Mouse (Mus musculus): ENCODE data around the gene Ubl4b. TPM values are rescaled to one million over a fixed set of nuclear protein-coding genes. Genes with fewer than 3 reads are reported as not detected.

Ubl4b gene
- polyA plus RNA-seq, 1 experiment from 2014 or later: not detected

DNA sequence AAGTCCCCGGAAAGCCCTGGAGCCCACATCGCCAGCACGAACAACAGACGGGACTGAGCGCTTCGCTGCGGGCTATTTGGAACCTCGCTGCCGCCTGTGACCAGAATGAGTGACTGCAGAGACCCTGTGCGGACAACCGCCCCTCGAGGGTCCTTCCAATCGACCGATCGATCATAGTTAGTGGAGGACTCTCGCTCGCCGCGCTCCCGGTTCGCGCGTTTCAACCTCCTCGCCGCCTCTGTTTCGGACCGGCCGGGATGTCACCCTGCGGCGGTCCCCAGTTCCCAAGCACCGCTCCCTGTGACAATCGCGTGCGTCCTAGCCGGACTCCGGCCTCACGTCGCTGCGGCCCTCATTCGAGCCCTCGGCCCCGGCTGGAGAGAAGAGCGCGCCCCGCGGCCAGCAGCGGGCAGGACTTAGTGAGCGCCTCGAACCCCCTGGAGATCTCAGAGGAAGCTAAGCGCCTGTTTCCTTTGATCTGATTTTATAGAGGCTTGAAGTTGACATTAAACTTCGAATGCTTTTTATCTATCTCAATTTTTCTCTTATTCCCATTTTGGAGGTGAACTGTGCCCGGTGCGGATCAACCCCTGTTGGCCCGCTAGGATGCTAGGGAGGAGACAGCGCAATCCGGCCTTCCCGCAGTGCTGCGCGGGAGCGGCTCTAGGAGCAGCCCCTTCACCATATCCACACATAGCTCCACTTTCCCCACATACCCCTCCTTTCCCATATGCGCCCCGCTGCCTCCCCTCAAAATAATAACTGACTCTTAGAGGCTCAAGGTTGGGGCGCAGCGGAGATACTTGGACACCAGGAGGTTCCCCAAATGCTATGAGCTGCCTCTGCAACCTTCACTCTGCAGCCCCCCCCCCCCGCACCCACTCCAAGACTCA, 28.2 kb upstream of the Ubl4b start:
- H3K27ac ChIP-seq: no peak overlapping the region
- peaks cover 15% of the 10 kb centered on the region for H3K4me1 ChIP-seq (replicated peaks)
- peak; percentile 66 for DNase-seq (ENCODE audit: low spot score)
- WGBS: under 1% methylated on average over 65 of the region's 65 CpGs
- H3K36me3 ChIP-seq: no peaks in the 10 kb centered on the region
- H3K9me3 ChIP-seq: no peaks in the 10 kb centered on the region
- peaks cover 100% of the 10 kb centered on the region for H3K27me3 ChIP-seq (ENCODE audit: insufficient read depth, poor library complexity, severe bottlenecking)
- peak overlapping the region; percentile 43 for H3K4me3 ChIP-seq

DNA sequence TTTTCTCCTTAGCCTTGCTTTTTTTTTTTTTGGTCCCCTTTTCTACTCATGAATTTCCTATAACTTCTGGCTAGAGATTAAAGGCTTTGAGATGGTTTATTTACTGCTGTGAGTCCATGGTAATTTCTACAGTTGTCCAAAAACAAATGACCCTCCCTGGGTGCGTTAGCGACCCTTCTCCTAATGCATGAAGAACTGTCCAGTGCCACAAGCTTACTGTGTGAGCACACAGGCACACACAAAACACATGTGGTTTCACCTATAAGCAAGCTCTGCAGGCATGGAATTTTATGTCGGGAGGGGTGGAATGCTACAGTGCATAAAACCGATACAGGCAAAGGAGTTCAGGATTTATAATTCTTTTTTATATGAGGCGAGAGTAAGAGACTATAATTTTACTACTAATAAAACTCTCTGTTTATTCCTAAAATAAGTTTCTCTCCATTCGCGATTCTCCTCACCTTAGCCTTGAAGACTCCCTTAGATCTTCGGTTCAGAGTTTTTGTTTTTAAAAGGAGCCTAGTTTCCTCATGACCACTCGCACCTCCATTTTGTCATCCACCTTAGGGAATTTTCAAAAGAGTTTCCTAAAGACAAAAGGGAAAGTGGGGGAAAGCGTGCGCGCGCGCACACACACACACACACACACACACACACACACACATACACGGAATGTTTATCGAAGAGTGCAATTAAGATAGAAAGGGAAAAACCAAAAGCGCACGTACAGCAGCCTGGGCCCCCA, 27.4 kb upstream of the Ubl4b start:
- Histone ChIP-seq H3K36me3 (no peaks in the 10 kb centered on the region), H3K4me1 (replicated peaks) (peaks cover 19% of the 10 kb centered on the region), H3K27me3 (ENCODE audit: insufficient read depth, poor library complexity, severe bottlenecking) (peaks cover 98% of the 10 kb centered on the region), H3K4me3 (peak overlapping the region; percentile 43), H3K9me3 (no peaks in the 10 kb centered on the region), H3K27ac (no peak overlapping the region)
- DNase-seq (ENCODE audit: low spot score): no peak
- WGBS: 2% methylated on average over 18 of the region's 18 CpGs

DNA sequence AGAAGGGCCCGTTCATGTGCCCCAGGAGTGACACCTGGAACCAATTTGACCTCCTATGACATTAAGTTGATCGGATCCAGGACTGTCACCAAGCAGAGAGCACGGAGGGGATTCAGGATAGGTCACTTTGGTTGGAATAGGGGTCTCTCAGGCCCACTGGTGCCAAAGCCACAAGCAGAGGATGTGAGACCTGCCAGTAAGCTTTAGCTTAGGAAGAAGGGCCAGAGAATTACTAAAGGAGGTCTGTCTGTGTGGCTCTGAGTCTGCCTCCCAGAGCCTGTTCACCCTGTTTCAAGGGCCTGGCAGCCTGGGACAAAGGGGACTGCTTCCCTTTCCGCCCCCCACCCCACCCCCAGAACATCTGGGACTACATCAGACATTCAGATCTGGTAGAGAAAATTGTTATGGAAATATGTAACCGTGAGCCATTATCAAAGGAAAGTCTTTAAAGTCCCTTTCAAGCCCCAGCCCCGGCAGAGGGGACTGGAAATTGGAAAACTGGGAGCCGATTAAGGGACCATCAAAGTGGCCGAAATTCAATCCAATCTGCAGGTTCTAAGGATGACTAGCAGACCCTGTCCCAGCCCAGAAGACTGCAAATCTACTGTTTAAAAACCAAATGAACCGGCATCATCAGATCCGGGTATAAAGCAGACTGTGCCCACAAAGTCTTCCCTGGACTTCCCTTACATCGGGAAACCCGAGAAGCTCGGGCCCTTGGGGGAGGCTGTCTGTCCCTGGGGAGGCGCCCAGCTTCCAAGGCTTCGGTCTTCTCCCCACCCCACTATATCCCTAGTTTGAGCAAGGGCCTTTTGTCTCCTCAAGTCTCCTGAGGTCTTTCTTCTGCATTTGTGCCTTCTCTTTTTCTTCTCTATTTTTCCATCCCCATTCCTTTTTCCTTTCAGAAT, 26.5 kb upstream of the Ubl4b start:
- Histone ChIP-seq H3K4me1 (replicated peaks) (peaks cover 19% of the 10 kb centered on the region), H3K9me3 (no peaks in the 10 kb centered on the region), H3K4me3 (no peak overlapping the region), H3K27me3 (ENCODE audit: insufficient read depth, poor library complexity, severe bottlenecking) (peaks cover 89% of the 10 kb centered on the region), H3K36me3 (no peaks in the 10 kb centered on the region), H3K27ac (no peak overlapping the region)
- DNase-seq (ENCODE audit: low spot score): no peak
- WGBS: 2% methylated on average over 15 of the region's 15 CpGs

- Histone ChIP-seq H3K36me3 (no peaks in the 10 kb centered on the region), H3K27me3 (ENCODE audit: insufficient read depth, poor library complexity, severe bottlenecking) (peaks cover 70% of the 10 kb centered on the region), H3K9me3 (no peaks in the 10 kb centered on the region), H3K27ac (no peak overlapping the region), H3K4me3 (no peak overlapping the region), H3K4me1 (replicated peaks) (peaks cover 19% of the 10 kb centered on the region)
- WGBS: 5% methylated on average over 4 of the region's 4 CpGs
- peak; percentile 65 for DNase-seq (ENCODE audit: low spot score)
These were observed 24.6 kb upstream of the Ubl4b start for GRCm38 (mm10) chr3:107579466-107579865.

DNA sequence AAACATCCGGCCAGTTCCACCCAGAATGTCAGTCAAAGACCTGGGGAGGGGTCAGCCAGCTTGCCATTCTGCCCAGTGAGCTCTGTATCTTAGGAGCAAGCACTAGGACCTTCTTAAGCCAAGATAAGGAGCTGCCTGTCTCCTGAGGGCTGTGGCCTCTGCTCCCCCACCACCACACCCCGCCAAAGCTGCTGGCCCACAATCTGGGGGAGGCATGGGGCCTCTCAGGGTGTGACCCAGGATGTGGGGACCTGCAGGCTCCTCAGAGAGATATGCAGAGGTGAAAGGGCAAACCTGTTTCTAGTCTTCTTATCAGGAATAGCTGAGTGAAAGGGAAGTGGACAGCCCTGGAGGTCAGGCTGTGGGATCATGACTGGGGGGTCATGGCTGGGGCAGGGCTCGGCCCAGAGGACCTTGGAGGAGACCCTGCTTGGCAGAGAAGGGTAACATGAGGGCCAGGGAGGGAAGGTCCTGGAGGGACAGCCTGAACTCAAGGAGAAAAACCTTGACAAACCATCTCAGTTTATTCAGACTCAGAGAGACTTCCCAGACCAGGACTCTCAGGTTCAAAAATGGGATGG, 23.0 kb upstream of the Ubl4b start:
- DNase-seq (ENCODE audit: low spot score): no peak

DNA sequence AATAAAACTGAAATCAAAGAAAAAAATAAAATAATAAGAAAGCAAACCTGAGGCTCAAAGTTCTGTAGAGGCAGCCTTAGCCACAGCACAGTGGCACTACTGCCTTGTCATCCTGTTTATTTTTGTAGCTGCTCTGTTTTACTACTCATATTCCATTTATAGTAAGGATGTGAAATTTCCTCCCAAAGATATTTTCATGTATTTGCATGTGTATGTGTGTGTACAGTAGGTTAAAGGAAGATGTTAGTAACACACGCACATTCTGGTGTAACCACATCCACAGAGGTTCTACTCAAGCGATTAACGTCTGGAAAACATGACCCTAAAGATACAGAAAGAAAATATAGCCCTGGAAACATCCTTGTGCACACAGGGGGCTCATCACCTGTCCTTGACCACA, 21.9 kb upstream of the Ubl4b start:
- WGBS: 86% methylated on average over 3 of the region's 3 CpGs

More for the DNA sequence above, 23.0 kb upstream of the Ubl4b start:
- no peaks in the 10 kb centered on the region for H3K36me3 ChIP-seq
- no peak overlapping the region for H3K4me3 ChIP-seq
- 20% methylated on average over 3 of the region's 3 CpGs for WGBS
- H3K27ac ChIP-seq: no peak overlapping the region
- peaks cover 54% of the 10 kb centered on the region for H3K27me3 ChIP-seq (ENCODE audit: insufficient read depth, poor library complexity, severe bottlenecking)
- H3K4me1 ChIP-seq (replicated peaks): peaks cover 12% of the 10 kb centered on the region
- H3K9me3 ChIP-seq: no peaks in the 10 kb centered on the region

DNA sequence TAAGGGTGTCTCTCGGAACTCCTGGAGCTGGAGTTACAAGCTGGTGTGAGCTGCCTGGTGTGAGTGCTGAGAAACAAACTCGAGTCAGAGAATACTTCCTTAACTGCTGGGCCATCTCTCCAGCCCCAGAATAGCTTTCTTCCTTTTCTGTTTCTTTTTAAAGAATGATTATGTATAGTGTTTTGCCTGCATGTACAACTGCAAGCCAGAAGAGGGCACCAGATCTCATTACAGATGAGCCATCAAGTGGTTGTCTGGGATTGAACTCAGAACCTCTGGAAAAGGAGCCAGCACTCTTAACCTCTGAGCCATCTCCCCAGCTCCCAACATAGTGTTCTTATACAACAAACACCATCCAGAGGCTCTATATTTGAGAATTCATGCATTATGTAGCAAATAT, 16.3 kb upstream of the Ubl4b start:
- Histone ChIP-seq H3K4me3 (no peak overlapping the region), H3K36me3 (no peaks in the 10 kb centered on the region), H3K27ac (no peak overlapping the region), H3K9me3 (no peaks in the 10 kb centered on the region), H3K27me3 (ENCODE audit: insufficient read depth, poor library complexity, severe bottlenecking) (peaks cover 3% of the 10 kb centered on the region; the same call in 1 of the 2 replicates), H3K4me1 (replicated peaks) (peaks cover 6% of the 10 kb centered on the region; the same call in 1 of the 2 replicates)
- 53% methylated on average over 2 of the region's 2 CpGs for WGBS
- no peak for DNase-seq (ENCODE audit: low spot score)

More for the DNA sequence above, 21.9 kb upstream of the Ubl4b start:
- Histone ChIP-seq H3K9me3 (no peaks in the 10 kb centered on the region), H3K36me3 (no peaks in the 10 kb centered on the region), H3K27me3 (ENCODE audit: insufficient read depth, poor library complexity, severe bottlenecking) (peaks cover 47% of the 10 kb centered on the region), H3K4me1 (replicated peaks) (peaks cover 8% of the 10 kb centered on the region), H3K27ac (no peak overlapping the region), H3K4me3 (no peak overlapping the region)
- no peak for DNase-seq (ENCODE audit: low spot score)

DNA sequence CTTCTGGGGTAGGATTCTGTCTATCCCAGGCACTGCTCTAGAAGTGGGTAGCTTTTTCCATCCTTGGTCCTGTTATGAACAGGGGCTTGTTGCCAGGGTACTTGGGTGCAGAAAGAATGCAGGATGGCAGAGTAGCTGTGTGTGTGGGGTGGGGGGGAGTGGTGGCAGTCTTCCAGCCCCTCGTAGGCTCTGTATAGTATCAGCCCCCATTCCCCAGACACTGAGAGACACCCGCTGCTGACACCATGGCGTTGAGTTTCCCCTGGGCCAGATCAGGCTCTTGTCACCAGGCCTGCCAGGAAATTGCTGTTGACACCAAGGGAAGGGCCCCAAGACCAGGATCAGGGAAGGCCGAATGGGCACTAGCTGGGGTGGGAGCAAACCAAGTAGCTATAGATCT, 13.8 kb upstream of the Ubl4b start:
- Histone ChIP-seq H3K27ac (no peak overlapping the region), H3K4me1 (replicated peaks) (peaks cover 21% of the 10 kb centered on the region), H3K36me3 (no peaks in the 10 kb centered on the region), H3K27me3 (ENCODE audit: insufficient read depth, poor library complexity, severe bottlenecking) (peaks cover 3% of the 10 kb centered on the region; the same call in 1 of the 2 replicates), H3K9me3 (no peaks in the 10 kb centered on the region), H3K4me3 (no peak overlapping the region)
- DNase-seq (ENCODE audit: low spot score): no peak
- WGBS: 75% methylated on average over 4 of the region's 4 CpGs

- H3K4me1 ChIP-seq (replicated peaks): peaks cover 26% of the 10 kb centered on the region
- H3K4me3 ChIP-seq: no peak overlapping the region
- no peaks in the 10 kb centered on the region for H3K36me3 ChIP-seq
- peaks cover 3% of the 10 kb centered on the region; the same call in 1 of the 2 replicates for H3K27me3 ChIP-seq (ENCODE audit: insufficient read depth, poor library complexity, severe bottlenecking)
- H3K9me3 ChIP-seq: no peaks in the 10 kb centered on the region
- WGBS: 80% methylated on average over 7 of the region's 7 CpGs
- DNase-seq (ENCODE audit: low spot score): no peak
- no peak overlapping the region for H3K27ac ChIP-seq
These were observed 12.9 kb upstream of the Ubl4b start for GRCm38 (mm10) chr3:107567766-107568165.

- no peak overlapping the region for H3K27ac ChIP-seq
- H3K36me3 ChIP-seq: no peaks in the 10 kb centered on the region
- WGBS: 45% methylated on average over 3 of the region's 3 CpGs
- H3K4me3 ChIP-seq: no peak overlapping the region
- no peaks in the 10 kb centered on the region for H3K9me3 ChIP-seq
- no peaks in the 10 kb centered on the region; the same call in 1 of the 2 replicates for H3K27me3 ChIP-seq (ENCODE audit: insufficient read depth, poor library complexity, severe bottlenecking)
- no peak for DNase-seq (ENCODE audit: low spot score)
- H3K4me1 ChIP-seq (replicated peaks): peaks cover 30% of the 10 kb centered on the region
These were observed 10.5 kb upstream of the Ubl4b start for GRCm38 (mm10) chr3:107565331-107565730.

GRCm38 (mm10) chr3:107563880-107564279, 9.0 kb upstream of the Ubl4b start:
- Histone ChIP-seq H3K9me3 (no peaks in the 10 kb centered on the region), H3K4me1 (replicated peaks) (peaks cover 31% of the 10 kb centered on the region), H3K27ac (peak overlapping the region; percentile 50), H3K27me3 (ENCODE audit: insufficient read depth, poor library complexity, severe bottlenecking) (peaks cover 3% of the 10 kb centered on the region; the same call in 1 of the 2 replicates), H3K4me3 (no peak overlapping the region), H3K36me3 (no peaks in the 10 kb centered on the region)
- WGBS: 44% methylated on average over 4 of the region's 4 CpGs
- no peak for DNase-seq (ENCODE audit: low spot score)

DNA sequence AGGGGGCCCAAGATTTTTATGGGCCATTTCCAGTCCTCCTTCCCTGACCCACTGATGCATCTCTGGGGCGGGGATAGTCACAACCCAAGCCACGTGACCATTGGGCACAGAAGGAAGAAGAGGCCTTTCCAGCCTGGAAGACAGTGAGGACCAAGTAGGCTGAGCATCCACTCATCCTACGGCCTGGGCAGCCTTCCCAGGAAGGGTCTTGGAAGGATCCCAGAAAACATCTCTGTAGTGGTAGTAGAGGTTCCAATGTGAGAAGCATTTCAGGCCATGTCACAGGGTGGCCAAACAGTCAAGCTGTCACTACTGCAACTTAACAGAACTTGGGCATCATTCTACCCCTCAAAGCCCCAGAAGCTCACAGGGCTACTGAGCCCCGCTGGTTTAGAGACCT, 7.7 kb upstream of the Ubl4b start:
- no peak overlapping the region for H3K4me3 ChIP-seq
- WGBS: 90% methylated on average over 4 of the region's 4 CpGs
- H3K4me1 ChIP-seq (replicated peaks): peaks cover 29% of the 10 kb centered on the region
- DNase-seq (ENCODE audit: low spot score): no peak
- H3K9me3 ChIP-seq: no peaks in the 10 kb centered on the region
- H3K36me3 ChIP-seq: no peaks in the 10 kb centered on the region
- peaks cover 14% of the 10 kb centered on the region for H3K27me3 ChIP-seq (ENCODE audit: insufficient read depth, poor library complexity, severe bottlenecking)
- H3K27ac ChIP-seq: no peak overlapping the region

All from hindbrain, embryonic 10.5 days (tissue).